Mouse (Mus musculus) small intestine, adult 2 months (tissue): ENCODE results near the gene Ift81.

Source experiments
- CTCF ChIP-seq: fragments of 200-500 bp; IDR thresholded peaks from 2 replicates; pipeline ENCODE4 v1.5.1; 2012; ENCODE audit warnings: low read depth, mild to moderate bottlenecking, control low read depth, inconsistent platforms, low read length, moderate library complexity, mixed read lengths; ENCODE audit not compliant: insufficient replicate concordance, insufficient read length; ENCODE audit errors: extremely low read depth
- POLR2A ChIP-seq: fragments of 200-500 bp; IDR thresholded peaks from 2 replicates; pipeline ENCODE4 v1.6.1; 2012; ENCODE audit warnings: low read depth, mild to moderate bottlenecking, control low read depth, inconsistent platforms, low read length, moderate library complexity

DNA sequence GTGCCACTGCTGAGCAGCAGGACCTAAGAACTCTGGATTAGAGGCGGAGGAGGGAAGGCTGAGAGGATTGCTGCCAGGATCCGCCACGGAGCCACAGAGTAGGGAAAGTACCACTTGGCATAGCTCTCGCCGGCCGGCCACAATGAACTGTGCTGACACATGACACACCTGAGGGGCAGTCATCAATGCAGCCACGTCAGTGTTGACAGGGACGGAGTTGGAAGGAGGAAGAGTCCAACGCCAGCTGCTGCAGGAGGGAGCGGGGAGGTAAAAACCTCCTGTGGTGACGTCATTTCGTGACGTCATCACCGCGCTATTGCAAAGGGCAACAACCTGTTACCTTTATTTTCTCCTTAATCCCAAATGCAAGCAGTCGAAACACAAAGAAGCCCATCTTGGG is 22.6 kb upstream of the Ift81 start:
- TF ChIP-seq POLR2A (no peak), CTCF (no peak)
